Mouse (Mus musculus) E14TG2a.4 (cell line): Measurements from ENCODE around the gene Mapk8ip1.

Experiments used
- CTCF ChIP-seq: conservative IDR thresholded peaks from 2 replicates; pipeline ENCODE4 v1.5.1; 2014; ENCODE audit warnings: low read length
- NANOG ChIP-seq: IDR thresholded peaks from 2 replicates; pipeline ENCODE4 v1.6.1; 2014; ENCODE audit warnings: borderline replicate concordance, low read length, mixed read lengths
- POU5F1 ChIP-seq: IDR thresholded peaks from 2 replicates; pipeline ENCODE4 v1.6.1; 2014; ENCODE audit warnings: low read length, borderline replicate concordance

DNA sequence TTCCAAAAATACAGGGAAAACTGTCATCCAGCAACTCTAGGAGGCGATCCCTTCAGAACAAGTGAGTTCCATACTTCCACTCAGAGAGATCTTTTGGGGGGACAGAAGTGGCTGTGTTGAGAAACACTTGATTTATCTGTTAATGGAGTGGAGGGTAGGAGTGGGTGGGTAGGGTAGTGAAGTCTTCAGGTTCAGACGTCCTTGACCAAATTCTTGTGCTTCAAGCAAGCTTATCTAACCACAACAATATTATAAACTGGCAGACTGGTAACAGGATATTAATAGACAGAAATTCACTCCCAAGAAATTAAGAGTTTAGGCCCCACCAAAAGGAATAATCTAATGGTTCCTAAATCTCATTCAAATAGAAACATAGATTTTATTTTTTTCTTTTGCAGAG is 29.0 kb upstream of the Mapk8ip1 start:
- TF ChIP-seq CTCF (no peak), POU5F1 (no peak), NANOG (no peak)
